Mouse (Mus musculus) spleen, postnatal 4 days (tissue): Measurements from ENCODE around the gene Dgki.

Source experiments
- DNase-seq, 2 experiments: peaks; one replicate each; pipeline ENCODE4 v3.0.0; 2022; ENCODE audit warnings: low spot score in 2 of 2

Gene Dgki

DNA sequence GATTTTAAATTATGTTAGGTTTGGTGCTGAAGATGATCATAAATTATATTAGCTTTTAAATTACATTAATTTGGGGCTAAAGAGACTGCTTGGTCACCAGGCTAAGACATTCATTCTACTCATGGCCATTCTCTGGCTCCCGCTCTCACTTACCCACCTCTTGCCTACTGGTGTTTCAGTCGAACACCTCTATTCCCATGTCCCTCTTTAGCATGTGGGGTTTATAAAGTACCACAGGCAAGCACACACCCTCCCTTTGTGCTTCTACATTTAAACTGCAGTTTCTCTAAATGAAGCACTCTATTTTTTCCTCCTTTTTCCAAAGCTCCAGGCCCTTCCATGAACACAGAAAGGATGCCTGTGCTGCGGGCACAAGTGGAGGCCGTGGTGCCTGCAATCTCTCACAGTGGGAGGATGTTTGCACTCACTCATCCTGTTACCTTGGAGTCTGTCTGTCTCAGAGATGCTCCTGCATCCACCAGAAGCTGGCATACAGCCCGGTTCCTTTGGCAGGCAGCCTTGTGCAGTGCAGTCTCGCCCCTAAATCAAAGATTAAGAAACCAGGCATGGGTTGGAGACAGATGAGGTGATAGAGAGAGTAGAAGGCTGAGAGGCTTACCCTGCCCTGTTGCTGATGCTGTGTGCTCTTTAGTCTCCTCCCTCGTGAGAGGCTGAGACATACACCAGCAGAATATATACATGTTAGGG, 449.4 kb downstream of the Dgki start:
- no peak for DNase-seq

DNA sequence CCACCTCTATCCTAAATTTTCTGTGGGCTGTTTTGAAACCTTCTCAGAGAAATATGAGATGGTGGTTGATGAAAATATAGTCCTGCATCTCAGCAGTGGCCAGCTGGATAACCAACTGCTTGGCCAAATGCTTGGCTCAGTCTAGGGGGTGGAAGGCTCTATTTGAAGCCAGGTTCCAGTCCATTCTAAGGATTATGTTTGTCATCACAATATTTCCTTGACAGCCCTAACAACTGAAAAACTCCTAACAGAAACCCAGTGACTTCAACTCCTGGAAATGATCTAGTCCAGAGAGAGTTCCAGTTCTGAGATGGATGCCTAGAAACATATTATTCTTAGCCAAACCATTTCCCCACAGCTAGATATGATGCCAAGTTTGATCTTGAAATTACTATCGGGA, 454.7 kb downstream of the Dgki start:
- DNase-seq, result no peak

DNA sequence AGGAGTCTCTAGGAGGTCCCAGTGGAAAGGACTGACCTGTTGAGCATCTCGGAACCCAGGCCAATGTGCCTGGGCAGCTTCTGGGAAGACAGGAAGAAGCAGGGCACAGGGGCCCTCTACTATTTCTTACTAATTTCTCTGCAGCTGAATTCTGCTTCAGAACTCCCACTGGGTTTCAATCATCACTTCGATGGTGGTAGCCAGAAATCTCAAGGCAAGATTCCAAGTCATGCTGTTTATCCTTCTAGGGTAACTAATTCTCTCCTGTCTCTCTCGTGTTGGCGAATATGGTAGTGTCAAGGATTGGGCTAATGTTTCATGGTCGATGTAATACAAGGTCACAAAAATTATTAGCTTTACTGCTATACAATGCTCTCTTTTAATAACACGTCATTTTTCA, 455.7 kb downstream of the Dgki start:
- DNase-seq, result no peak

DNA sequence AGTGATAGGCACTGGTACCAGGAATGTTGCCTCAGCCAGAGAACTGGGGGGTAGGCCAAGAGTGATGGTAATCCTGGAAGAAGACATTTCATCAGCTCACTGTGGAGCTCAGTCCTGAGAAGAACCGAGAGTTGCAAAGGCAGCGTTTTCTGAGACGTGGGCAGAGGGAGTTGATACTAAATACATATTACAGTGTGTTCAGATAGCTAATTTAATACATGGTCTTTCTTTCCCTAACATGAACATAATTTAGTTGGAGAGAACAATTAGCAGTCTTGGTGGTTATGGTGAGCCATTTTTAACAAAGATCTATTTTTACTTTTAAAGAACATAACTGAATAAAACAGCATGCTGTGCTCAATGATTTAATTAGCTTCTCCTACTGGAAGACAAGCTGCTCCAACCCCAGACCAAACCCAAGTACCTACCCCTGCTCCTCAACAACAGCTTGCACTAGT, 456.9 kb downstream of the Dgki start:
- DNase-seq, result no peak

DNA sequence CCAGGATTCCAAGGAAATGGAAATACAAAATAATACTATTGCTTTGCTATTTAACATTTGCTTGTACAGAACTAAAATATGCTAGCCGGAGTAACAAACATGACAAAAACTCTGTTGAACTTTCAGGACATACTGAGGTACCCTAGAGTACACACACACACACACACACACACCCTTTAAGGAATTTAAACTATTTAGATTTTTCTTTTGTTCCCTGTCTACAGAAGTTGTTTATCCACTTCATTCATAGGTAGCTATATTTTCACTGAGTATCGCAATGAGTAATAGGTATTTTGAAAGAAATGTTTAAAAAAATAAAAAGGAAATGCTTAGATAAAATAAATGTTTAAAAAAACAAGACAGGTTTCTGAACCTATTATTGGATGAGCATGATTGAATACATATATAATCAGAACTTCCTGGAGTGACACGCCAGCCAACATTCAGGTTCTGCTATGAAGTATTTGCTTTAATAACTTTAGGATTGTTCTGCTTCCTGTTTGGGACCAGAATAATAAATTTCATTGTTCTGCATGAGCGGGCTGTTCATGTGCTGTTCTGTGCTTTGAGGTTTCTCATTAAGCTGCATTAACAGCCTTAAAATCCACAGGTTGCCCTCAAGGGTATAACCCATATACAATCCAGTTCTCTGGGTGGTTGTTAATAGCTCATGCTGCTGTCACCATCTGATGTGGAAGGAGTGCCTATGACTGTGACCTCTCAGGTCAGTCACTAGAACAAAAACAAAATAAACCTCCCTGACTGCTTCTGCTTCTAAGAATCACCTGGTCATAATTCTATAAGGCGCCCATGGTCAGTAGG, 457.7 kb downstream of the Dgki start:
- no peak for DNase-seq

DNA sequence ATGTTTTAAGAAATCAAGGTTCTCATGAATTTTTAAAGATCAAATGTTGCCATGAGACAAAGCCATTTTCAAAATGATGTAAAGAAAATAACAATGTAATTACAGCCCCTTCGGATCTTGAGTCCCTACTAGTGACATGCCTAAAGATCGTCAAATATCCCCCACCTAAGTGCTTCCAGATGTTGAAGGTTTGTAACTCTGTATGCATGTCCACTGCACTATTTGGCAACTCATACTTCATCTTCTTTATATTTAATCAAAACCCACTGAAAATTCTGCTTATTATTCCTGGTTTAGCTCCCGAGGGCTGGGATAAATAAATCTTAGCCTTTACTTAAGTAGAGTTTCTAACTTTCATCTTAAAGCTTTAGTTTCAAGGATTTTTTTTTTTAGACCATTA, 458.3 kb downstream of the Dgki start:
- no peak for DNase-seq

DNA sequence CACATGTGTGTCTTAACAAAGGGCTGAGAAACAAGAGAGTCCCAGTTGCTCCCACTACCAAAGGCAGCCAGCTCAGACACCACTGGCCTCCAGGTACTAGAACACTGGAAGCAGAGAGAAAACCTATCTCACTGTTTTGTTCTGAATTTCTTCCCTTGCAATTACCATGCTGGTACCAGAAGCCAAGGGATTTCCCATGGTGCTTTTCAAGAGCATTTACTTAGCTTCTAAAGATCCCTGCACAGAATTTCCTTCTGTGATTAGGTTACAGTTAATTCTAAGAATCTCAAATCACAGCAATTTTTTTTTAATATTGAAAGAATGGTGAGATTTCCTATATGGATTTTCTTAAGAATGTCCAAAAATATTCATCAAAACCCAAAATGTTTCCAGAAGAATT, 458.8 kb downstream of the Dgki start:
- DNase-seq, result no peak

DNA sequence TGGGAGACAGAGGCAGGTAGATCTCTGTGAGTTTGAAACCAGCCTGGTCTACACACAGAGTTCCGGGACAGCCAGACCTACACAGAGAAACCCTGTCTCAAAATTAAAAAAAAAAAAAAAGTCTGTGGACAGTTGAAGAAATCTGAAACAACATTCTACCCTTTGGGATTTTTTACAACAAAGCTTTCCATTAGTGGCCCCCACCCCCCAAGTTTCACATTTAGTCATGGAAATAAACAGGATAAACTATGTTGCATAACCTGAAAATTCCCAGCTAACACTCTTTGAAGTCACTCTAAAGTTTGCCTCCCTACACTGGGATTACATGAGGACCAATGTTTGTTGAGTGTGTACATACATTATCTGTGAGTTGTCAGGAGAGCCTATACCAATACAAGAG, 461.2 kb downstream of the Dgki start:
- DNase-seq, result no peak

DNA sequence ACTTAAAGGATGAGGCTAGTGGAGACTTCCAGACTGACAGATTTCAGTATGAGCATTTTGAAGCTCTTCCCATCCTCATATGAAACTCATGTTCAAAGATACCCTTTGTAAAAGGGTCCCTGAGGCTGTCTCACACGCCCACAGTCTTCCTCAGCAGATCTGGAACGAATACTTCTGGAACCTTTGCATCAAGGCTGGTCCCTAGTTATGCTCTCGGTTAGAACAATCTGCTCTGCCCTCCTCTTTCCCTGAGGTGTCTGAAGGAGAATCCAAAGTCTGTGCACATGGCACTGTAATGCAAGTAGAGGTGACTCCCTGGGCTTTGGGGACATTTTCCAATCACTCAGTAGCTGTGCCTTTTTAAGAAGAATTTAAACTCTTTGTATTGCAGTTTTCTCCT, 464.6 kb downstream of the Dgki start:
- no peak for DNase-seq

DNA sequence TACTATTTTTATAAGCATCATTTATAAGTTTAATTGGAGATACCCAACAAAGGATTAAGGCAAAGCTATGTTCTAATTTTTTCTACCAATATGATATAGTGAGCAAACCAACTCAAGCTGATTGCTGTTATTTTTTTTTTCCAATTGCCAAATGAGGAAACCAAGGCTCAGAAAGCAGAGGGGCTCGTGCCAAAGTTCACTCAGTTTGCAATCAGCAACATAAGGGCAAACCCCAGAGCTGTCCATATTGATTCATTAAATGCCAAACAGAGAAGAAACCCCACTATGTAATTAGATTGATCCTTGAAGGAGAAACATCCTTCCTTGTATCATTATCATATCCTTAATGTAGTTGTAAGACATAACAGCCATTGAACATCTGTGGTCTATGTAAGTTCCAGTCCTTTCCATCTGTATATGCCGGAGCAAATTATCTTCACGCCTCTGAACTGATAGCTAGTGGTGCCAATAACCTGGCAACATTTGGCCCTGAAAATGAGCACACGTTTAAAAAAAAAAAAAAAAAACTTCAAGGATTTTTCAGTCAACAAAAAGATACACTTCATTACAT, 465.2 kb downstream of the Dgki start:
- no peak for DNase-seq

DNA sequence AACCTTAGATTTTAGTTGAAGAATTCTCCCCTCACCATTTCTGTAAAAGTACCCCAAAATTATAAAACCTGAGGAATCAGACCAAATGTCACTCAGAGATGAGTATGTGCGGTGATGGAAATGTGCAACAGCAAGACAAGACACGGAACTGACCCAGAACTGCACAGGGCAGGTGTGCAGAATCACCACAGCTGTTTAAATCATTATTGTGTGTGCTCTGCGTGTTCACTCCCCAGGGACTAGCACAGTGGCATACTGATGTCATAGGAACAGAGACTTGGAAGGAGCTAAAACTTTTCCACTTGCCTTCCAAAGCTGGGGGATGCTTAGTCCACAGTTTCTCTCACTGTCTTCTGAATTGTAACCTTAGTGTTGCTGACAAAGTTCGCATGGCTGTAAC, 467.3 kb downstream of the Dgki start:
- DNase-seq, result no peak

DNA sequence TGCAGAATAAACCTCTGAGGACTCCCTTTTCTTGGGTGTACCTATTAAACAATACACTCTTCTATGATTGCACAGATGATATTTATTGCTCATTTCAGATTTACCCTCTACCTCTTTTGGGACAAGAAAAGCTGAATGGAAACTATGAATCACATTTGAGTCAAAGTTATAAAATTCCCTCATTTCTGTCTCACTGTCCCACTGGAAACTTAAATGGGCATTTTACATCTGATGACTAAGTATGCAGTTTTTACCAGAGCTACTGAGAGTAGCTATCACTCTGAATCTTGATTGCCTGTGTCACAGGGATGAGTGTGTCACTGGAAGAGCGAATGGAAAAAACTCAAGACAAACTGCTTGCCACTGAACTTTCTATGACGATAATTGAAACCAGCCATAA, 467.8 kb downstream of the Dgki start:
- DNase-seq, result no peak

DNA sequence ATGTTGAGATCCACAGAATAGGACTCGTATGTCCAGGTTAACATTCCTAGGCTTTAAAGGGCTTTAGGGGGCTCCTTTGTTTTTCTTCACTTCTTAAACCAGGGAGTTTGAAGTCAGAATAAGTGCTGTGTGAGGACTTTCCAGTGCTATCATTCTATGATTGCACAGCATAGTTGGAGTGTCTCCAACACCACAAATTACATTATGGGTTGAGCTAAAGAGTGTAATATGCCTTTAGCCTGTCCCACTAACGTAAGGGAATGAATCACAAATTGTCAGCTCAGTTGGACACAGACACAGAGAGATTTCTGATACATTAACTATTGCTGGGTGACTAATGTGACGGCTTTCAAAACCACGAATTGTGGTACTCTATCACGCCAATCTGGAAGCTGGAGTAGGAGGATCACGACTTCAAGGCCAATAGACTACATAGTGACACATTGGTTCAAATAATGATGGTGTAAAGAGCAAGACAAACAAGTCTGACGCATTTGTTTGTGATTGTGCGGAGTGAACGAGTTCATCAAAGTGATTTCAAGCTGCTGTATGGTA, 469.5 kb downstream of the Dgki start:
- no peak for DNase-seq

DNA sequence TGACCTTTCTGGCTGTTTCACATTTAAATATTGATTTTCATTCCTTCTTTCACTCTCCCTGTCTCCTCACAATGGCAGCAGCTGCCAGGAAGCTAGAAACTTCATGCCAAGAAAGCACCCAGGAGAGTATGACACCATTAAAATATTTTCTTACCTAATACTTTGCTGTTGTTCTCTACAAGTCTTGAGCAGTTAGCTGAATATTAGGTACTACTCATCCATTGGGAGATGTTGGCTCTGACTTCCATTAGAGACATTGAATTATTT, 480.3 kb downstream of the Dgki start:
- DNase-seq, result no peak

DNA sequence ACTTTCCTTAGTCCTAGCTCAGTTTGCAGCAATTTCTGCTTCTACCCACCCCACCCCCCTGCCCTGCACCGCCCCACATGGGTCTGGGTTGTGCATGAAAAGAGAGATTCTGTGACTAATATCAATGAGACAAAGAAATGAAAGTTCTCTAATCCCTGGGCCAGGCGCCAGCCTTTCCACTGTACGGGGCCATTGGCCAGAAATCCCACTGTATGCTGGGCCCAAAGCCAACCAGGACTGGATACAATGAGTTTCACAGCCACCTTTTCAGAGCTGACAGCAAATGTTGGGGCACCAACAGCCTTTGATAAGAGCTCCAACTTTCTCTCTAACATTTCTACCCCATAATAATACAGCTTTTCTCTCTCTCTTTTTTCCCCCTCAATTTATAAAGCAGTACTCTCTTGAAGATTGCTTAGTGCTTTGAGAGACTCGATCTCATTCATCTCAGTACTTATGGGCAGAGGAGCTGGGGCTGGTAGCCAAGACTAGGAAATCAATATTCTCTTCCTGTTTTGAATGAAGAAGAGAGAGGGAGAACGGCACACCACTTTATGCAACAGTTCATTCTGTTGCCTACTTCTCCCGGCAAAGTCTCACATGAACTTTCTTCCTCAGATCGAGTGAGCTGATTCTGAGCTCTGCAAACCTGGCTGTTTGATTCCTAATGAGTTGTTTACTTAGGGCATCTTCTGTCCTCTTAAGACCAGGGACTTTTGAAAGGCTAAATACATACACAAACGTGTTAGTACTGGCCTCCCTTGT, 480.8 kb downstream of the Dgki start:
- no peak for DNase-seq

DNA sequence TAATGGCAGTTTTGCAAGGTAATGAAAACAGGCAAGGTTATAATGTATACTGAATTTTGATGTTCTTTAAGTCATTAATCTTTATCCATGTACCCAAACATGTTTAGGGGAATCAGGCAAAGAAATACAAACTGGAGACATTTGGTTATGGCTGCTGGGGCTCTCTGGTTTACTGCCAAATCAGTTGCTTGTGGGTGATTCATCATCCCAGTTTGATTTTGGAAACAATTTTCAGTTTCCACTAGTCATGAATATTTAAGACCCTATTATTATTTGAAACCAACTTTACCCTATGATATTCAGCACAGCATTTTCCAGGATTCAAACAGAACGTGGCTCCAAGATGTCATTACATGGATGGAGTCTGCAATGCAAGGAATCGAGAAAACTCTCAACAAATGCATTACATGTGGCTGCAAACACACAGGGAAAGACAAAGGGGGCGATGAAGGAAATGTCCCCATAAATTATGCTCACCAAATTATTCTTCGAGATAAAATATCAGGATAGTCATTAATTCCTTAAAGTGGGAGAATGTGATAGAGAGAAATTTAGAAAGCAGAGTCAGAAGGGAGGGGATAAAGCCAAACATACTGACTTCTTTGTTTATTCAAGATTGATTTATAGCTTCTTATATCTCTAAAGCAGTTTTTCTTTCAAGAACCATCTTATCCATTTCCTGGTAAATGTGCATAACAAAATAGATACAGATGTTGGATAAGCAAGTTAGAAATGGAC, 481.5 kb downstream of the Dgki start:
- no peak for DNase-seq

DNA sequence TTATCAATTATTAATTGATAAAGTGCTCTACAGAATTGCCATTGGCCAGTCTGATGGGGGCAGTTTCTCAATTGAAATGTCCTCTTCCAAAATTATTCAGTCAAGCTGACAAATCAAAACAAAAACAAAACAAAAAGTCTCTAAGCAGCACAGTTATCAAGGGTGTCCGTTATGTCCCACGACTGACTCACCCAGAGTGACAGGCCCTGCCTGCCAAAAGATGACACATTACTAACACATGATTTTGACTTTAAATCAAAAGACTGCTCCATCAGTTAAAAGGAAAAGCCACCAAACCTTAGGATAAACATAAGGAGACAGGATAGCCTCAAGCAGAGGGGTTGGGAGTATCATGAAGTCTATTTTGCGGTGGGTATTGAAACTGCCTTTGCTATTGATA, 483.3 kb downstream of the Dgki start:
- no peak for DNase-seq

DNA sequence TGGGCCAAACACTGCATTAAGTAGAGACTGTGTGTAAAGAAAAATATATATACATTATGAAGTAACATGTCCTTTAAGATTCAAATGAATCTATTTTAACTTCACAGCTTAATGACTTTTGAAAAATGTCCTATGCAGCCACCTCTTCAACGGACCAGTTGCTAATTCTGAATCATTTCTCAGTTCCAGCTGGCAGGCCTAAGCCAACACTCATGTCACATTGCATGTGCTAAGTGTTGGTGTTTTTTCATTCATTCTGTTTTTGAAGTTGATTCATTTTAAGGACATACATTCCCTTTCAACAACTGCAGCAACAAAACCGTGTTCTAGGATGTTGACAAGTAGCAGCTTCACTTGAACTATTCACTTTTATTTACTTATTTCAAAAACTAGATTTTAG, 484.0 kb downstream of the Dgki start:
- DNase-seq, result no peak

DNA sequence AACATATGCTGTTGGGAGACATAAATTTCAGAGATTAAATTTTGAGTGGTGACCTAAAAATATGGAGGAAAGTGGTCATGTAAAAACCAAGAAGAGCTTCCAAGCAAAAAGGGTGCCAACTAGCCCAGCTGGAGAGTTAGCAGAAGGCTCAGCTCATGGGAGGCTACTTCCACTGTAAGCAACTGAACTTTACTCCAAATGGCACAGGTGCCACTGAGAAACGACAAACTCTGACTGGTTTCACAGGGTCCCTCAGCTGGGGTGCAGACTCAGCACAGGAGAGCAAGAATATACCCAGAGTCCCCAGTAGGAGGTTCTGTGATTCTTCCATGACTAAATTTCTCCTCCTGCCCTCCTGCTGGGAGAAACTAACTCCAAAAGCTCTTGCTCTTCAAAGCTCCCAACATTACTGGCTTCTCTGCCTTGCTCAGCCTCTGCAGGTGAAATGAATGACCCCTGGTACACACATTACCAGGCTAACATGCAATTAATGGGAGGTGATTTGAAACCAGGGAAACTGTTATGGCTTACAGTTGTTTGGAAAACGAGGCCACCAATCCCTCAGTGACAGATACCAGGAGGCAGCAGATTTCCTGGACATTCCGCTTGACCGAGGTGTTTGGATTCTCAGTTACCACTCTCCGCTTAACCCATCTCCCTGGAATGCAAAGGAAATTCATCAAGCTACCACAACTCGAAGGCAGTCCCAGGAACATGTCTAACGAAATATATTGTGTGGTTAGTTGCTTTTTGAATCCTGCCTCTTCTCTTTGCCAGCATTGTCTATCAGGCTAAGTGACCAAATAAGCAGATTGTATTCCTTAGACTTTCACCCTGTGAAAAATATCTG, 487.1 kb downstream of the Dgki start:
- DNase-seq, result no peak

DNA sequence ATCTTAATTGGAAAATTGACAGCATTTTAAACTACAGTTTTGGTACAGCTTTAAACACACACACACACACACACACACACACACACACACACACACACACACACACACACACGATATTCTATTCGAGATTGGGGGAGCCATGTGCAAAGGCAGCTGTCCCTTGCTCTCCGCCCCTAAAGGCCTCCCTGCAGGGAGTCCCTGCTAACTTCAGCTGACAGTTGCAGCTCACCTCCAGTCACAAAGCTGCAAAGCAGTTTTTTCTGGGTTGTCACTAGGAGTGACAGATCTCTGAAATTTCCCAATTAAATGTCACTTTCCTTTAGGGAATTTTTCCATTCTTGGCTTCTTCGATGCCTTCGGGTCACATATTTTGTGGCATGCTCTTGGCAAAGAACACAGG, 489.5 kb downstream of the Dgki start:
- no peak for DNase-seq
